Mouse (Mus musculus) urinary bladder, postnatal 0 days (tissue): ENCODE measurements around the gene Mecr. TPM values are rescaled to one million over a fixed set of nuclear protein-coding genes. Genes with fewer than 3 reads are reported as not detected.

Source experiments
- polyA plus RNA-seq: library from polyadenylated mRNA; unstranded; fragments of >200 nt; fragmentation: Nextera tagmentation; extraction: Ambion mirVana; gene quantifications from 2 replicates; pipeline ENCODE4 v1.2.1, GENCODE M21; 2015

Mecr gene
- 32.0 and 32.8 TPM in 2 replicates for polyA plus RNA-seq

GRCm38 (mm10) chr4:131843290-131843743 lies at the start of gene Mecr:
Mecr (plus strand) TSS chr4:131843470.

GRCm38 (mm10) chr4:131837872-131838524 lies 5.3 kb upstream of the Mecr start, which contains the start of gene Ptpru:
Ptpru (minus strand) TSS chr4:131838288.

GRCm38 (mm10) chr4:131873293-131874168 lies 30.3 kb downstream of the Mecr start, which contains the start of gene Srsf4:
Srsf4 (plus strand) TSS chr4:131873617.

Other genes starting within 250 kb of the Mecr start
- gene Ptpru, start 5.2 kb upstream of the Mecr start, polyA plus RNA-seq, result 5.4 and 5.5 TPM in 2 replicates
- 45.9 and 46.3 TPM in 2 replicates for gene Srsf4, start 30.1 kb downstream of the Mecr start, polyA plus RNA-seq
- gene Tmem200b, start 78.3 kb downstream of the Mecr start, polyA plus RNA-seq, result 2.1 and 2.8 TPM in 2 replicates
- 0.11 TPM in 1 of 2 replicates, not detected in the other for gene Gm10300, start 231.2 kb downstream of the Mecr start, polyA plus RNA-seq
- 25.3 and 32.7 TPM in 2 replicates for gene Epb41, start 231.9 kb downstream of the Mecr start, polyA plus RNA-seq